Mouse (Mus musculus) testis, adult 10 weeks (tissue): ENCODE results near the gene Rdh14. TPM values are rescaled to one million over a fixed set of nuclear protein-coding genes. Genes with fewer than 3 reads are reported as not detected.

Source experiments
- polyA plus RNA-seq: library from polyadenylated mRNA; stranded (reverse); fragments of 350-450 nt; fragmentation: Illumina TruSeq; extraction: RNeasy Lipid Tissue Mini Kit (QIAGEN cat#74804); gene quantifications from one replicate; pipeline ENCODE4 v1.2.3, GENCODE M21; 2014; ENCODE audit warnings: low read depth, low replicate concordance

Rdh14 gene
- 32.3 TPM for polyA plus RNA-seq

GRCm38 (mm10) chr12:10390671-10391441, at the start of gene Rdh14:
Gene Rdh14, plus strand, starts transcription at chr12:10390772.

GRCm38 (mm10) chr12:10369673-10370072, 20.9 kb upstream of the Rdh14 start, which contains the start of gene Nt5c1b:
Gene Nt5c1b, plus strand, starts transcription at chr12:10369973.

Other genes with a start within 250 kb of the Rdh14 start
- gene Nt5c1b, start 20.8 kb upstream of the Rdh14 start, polyA plus RNA-seq, result 540 TPM